Mouse (Mus musculus): ENCODE results near the gene Ydjc.
"Not testable (repeated sequence)": the region's sequence is repeated elsewhere in the genome, so short reads cannot be mapped to it uniquely, and the experiment has no call there.

Ydjc gene

DNA sequence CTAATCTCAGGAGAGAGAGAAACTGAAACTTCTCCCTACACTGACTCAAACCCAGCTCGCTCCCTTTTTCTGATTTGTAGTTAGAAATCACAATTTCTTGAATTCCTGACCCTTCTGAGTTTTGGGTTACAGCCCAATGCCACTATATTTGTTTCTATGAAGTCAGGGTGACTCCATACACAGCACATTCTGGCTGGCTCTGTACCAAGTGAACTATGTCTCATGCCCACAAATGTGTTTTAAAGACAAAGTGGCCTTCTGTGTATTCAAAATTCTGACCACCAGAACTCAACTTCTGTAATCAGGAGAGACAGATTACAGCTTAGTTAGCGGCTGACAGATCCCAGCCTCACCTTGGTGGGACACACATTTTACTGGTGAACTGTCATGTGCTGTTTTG is 9.9 kb downstream of the Ydjc start:
- no peak for DNase-seq

DNA sequence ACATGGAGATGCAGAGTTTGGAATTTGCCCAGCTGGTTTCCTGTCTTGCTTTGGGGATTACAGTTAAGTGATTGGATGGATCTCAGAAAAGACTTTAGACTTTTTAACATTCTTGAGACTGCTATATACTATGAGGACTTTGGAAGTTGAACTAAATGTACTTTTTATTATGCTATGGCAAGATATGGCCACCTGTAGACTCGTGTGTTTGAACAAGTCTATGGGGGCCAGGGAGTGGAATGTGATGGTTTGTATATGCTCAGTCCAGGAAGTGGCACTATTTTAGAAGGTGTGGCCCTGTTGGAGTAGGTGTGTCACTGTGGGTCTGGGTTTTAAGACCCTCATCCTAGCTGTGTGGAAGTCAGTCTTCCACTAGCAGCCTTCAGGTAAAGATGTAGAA is 21.1 kb downstream of the Ydjc start:
- not testable (repeated sequence) for DNase-seq

DNA sequence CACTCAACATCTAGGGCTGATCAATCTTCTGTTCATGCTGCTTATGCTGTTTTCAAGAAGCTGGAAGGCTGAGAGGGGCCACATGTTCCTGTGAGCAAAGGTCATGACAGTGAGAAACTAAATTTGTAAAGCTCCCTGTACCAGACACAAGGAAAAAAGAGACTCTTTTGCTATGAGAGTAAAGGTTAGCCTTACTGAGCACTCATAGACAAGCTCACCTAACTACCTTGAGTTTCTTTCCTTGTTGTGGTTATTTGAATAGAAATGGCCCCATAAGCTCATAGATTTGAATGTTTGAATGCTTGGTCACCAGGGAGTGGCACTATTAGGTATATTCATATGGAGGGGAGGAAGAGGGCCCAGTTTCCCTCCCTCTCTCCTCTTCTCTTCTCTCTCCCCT is 22.8 kb downstream of the Ydjc start:
- DNase-seq: no peak

DNA sequence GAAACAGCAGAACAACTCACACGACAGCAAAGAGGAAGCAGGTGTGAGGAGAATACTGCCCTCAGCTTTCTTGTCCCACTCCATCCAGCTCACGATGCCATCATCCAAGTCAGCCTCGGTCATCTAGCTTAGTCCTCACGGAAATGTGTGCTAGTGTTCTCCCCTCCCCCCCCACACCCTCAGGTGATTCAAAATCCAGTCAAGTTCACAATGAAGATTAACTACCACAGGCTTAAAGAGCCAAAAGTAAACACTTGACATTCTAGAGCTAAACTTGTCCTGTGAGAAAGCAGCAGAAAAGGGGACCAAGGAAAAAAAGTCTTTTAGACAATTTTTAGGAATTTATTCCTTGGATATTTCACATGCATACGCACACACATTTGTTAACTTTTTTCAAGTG is 23.6 kb downstream of the Ydjc start:
- no peak for DNase-seq

DNA sequence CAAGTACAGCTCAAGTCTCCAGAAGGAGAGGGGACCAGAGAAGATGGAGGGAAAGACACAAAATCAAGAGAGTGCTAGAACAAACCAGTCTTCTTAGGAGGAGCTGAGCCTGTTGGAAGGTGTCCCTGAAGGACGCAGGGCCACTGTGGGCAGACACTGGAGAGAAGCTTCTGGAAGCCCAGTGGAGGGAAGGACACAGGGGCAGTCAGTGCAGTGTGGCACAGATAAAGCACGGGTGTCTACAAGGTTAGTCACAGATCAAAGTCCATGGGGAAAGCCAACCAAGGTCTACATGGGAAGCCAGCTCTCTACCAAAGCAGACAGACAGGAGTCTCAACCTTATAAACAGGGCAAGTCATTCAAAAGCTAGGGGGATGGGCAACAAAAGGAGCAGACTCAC is 31.3 kb downstream of the Ydjc start:
- DNase-seq: no peak

DNA sequence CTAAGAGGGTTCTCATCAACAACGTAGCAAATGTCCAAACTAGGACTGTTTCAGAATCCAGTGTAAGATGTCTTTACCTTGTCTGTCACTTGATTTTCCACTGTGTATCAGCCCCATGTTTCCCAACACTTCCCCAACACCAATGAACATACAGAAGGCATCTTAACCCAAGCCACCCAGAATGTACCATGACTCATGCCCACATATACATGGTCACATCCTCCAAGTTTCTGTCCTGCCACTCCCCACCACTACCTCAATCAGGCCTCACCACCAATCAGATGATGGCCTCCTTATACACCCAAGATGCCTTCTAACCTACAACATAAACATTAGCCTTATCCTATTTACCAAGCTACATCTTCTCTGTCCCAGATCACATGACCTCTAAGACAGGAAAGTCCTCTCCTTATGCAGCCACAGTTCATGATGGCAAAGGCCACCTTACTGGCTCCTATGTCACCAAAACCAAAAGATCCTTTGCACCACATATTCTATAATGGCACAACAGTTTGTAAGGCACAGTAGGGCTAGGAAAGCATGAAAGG is 33.3 kb downstream of the Ydjc start:
- no peak for DNase-seq

DNA sequence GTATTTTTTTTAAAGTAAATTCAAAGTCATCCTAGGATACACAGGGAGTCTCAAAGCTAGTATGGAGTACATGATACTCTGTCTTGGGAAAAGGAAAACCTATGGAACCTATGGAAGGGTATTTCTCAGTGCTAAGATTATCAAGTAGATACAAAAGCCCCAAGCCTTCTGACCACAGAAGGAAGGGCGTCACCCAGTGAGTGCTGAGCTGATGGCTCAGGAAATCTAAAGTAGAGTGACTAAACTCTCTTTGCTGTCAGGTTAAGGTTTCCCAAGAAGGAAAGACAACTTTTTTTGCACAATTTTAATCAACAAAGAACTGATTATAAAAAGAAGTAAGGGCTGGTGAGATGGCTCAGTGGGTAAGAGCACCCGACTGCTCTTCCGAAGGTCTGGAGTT is 35.3 kb downstream of the Ydjc start:
- DNase-seq: no peak

DNA sequence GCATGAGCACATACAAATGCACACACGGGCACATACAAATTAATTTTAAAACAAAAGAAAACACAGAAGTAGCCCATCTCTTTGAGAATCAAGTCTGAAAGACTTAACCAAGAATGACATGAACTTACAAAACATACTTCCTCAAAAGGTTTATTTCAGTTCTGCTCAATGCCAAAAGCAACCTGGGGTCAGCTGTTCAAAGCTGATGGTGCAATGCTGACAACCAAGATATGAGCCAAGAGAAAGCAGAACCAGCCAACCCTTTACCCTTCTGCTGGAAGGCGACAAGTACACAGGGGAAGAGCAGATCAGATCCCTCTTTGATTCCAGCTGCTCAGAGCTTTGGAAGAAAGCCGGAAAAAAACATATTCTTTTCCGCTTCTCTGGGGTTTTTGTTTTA is 37.0 kb downstream of the Ydjc start:
- DNase-seq: peak; percentile 29 to 50

DNA sequence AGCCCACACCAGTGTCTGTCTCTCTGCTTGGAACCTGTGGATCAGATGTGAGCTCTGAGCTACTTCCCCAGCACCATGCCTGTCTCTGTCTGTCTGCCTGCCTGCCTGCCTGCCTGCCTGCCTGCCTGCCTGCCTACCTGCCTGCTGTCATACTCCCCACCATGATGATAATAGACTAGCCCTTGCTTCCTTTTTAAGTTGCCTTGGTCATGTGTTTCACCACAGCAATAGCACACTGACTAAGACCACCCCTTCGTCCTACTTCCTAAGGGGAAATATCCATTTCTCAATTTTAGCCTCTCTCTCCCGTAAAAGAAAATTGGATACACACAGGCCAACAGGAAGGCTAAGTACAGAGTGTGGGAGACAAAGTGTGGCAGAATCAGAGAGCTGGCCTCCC is 37.7 kb downstream of the Ydjc start:
- no peak for DNase-seq

DNA sequence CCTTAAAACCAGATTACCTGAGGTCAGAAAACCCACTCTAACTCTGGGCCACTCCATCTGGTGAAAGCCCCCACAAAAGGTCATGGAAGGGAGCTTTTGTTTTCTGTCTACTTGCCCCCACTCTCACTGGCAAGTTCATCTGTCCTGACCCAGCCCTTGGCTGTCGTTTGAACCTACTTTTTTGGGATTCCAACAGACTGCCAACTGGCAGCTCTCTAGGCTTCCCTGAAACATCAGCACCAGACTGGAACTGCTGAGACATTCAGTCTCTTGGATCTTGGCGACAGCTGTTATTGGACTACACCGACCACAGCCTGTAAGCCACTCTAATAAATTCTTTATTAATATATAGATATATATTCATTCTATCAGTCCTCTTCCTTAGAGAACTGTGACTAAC is 38.6 kb downstream of the Ydjc start:
- DNase-seq: no peak

DNA sequence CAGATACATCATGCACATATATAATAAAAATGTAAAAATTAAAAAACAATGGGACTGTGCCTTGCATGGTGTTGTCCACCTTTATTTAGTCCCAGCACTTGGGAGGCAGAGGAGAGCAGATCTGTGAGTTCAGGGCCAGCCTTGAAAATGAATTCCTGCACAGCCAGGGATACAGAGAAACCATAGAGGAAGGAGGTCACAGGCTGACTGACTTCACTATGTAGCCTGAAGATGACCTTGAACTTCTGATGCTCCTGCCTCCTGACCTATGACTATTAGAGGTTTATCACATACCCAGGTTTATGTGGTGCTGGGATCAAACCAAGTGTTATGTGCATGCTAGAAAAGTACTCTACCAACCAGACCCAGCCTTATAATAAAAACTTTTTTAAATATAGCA is 41.1 kb downstream of the Ydjc start:
- no peak for DNase-seq

DNA sequence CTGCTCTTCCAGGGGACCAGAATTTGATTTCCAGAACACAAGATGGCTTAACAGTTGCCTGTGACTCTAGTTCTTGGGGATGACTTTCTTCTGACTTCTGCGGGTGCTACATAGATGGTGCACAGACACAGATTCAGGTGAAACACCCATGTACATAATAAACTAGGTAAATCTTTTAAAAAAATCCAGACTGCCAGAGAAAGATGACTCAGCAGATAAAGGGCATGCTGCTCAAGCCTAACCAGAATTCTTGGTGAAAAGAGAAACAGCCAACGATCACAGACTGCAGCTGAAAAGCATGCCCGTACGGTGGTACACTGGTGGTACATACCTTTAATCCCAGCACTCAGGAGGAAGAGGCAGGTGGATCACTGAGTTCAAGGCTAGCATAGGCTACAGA is 49.4 kb downstream of the Ydjc start:
- DNase-seq: no peak

DNA sequence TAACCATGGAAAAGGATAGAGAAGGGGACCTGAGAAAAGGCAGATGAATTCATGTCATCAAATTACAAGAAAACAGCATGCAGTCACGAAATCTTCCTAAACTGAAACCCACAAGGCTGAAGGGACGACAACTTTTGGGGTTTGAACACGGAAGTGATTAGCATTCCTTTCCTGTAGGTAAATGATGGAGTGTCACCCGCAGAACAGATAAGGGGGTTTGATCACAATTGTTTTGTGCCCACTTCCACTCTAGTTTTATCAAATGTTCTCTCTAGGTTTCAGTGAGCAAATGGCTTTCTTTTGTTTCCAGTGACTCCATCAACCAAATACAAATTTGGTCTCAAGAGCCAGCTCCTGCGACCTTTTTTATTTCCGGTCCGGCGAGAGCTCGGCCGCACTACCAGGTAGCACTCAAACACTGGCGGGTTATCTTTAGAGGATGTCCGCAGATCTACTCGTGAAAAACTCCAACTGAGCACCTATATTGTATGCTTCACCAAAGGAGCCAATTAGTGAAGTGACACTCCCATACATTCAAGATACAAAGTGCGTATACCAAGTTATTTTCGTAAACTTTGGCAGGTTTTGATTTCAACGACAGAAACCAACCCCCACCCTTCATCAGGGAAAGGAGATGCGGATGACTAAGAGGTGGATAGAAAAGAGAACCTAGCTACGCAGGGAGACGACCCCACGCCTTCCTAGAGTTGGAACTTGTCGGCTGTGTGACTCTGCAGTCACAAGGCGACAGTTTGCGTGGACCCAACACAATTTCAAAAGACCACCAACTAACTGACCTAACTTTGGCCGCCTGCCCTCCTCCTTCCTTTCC is 55.9 kb downstream of the Ydjc start:
- DNase-seq: no peak

DNA sequence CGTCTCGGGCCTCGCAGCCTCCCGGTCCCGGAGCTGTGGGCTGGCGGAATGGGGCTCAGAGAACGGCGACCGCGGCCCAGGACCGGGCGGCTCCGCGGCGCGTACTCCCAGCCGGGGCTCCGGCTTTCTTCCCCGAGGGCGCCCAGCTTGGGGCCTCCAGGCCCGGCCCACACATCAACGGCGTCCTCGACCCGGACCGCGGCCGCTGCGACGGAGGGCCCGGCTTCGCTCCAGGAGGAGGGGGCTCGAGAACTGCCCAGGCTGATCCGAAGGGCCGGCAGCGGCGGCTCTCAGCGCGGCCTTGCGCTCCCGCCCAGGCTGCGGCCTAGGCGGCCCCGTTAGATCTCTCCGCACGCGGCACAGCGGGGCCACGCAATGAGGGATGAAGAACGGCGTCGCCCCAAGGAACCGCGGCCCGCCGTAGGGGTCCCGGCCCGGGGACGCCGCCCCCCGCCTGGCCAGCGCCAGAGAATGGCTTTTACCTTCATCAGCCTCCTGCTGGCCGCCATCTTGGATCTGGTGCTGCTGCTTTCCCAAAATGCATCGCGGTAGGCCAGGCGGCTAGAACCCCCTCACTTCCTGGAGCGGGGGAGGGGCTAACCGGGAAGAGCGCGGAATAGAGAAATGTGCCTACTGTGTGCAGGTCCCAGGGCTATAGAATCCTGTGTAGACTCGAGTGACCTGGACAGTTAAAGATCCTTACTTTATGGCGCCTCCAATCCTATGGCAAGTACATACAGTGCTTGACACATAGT is 56.7 kb downstream of the Ydjc start:
- DNase-seq: peak; percentile 87 to 89

DNA sequence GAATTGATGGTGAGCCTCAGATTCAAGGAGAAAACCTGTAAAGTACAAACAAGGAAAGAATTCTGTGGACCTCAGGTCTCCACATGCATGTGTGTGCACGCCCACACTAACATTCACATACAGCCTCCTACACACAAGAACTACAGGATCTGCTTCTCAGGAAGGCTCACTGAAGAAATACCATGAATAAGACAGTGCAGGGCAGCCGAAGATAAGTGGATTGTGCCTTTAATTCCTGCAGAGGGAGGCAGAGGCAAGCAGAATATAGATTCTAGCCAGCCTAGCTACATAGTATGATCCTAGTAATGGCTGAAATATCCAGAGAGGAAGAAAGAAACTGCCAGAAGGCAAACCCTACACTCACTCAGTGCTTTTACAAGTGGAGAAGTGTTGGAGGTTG is 57.6 kb downstream of the Ydjc start:
- DNase-seq: no peak

DNA sequence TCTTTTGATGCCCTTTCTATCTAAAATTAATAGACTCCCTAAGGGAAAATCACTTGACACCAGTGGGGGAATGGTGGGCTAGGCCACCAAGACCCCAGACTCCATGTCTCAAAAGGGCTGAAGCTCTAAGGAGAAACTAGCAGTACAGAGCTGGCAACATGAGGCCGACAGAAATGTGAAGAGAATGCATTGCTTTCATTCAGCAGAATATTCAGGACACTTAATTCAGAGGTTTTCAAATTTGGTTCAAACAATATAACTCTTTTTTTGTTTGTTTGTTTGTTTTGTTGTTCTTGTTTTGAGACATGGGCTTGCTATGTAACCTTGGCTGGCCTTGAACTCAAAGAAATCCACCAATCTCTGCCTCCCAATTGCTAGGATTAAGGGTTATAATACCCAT is 58.1 kb downstream of the Ydjc start, which contains the start of gene Ube2l3:
Ube2l3 (minus strand) TSS at position 101 of the 400 bp plus-strand sequence.
- no peak for DNase-seq

DNA sequence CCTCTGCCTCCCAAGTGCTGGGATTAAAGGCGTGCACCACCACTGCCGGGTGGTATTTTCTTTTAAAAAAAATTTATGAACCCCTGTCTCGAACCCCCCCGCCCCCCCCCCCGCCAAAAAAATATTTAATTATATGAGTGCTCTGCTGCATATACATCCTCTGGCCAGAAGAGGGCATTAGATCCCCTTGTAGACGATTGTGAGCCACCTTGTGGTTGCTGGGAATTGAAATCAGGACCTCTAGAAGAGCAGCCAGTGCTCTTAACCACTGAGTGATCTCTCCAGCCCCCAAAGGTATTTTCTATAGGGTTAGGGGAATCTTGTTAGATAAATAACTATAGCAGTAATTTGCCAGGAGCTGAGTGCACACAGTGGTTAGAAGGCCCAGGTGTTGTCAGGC is 60.6 kb downstream of the Ydjc start:
- DNase-seq: peak in 1 of 2 experiments; percentile 45

DNA sequence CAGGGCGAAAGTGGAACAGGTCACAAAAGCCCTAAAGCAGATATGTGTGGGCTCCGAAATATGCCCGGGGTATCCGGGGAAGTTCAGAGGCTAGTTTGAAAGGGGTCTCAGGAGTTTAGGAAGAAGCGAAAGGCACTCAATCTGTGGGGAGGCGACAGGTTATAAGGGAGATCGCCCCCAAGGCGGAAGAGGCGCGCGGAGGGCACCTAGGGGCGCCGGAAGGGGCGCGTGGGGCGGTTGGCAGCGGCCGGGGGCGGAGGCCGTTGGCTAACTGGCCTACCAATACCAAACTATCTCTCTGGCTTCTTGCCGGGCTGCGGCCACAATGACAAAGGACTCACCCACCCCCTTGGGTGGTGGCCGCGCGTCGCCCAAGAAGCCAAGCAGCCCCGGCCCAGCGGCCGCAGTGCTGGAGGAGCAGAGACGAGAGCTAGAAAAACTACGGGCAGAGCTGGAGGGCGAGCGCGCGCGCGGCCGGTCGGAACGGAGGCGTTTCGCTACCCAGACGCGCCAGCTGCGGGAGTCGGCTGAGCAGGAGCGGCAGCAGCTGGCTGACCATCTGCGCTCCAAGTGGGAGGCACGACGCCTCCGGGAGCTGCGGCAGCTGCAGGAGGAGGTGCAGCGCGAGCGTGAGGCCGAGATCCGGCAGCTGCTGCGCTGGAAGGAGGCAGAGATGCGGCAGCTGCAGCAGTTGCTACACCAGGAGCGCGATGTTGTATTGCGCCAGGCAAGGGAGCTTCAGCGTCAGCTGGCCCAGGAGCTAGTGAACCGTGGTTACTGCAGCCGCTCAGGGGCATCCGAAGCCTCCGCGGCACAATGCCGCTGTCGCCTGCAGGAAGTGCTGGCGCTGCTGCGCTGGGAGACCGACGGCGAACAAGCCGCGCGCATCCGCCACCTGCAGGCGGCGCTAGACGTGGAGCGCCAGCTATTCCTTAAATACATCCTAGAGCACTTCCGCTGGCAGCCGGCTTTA is 64.3 kb downstream of the Ydjc start, which contains the start of gene Rimbp3:
Rimbp3 (plus strand) TSS at position 215 of the 973 bp plus-strand sequence.
- peak; percentile 88 to 89 for DNase-seq

DNA sequence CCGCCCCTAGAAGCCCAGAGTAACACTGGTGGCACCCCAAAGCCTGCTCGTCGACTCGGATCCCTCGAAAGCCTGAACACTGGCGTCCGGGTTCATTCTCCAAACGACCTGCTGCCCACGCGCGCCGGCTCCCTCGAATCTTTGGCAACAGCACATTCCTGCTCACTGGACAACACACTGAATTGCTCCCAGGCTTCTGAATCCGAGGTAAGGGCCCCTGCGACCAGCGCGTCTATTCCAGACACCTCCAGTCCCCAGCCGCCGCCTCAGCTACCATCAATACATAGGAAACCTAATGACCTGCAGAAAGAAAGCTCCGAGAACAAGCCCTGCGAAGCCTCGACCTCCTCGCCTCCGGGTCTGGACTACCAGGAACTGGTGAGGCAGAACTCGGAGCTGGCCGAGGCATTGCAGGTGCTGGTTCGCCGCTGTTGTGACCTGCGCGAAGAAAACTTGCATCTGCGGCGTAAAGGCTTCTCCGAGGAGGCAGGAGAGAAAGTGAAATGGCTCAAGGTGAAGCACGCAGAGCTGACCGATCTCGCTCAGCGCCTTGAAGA is 65.1 kb downstream of the Ydjc start:
- peak; percentile 22 to 26 for DNase-seq
